Mouse (Mus musculus) cerebellum, adult 8-10 months (tissue): ENCODE results near the gene Akr1b10.
"Not testable (repeated sequence)": the region's sequence is repeated elsewhere in the genome, so short reads cannot be mapped to it uniquely, and the experiment has no call there.

ENCODE experiments used
- DNase-seq: peaks from one replicate; pipeline ENCODE4 v3.0.0; 2022

Gene Akr1b10

GRCm38 (mm10) chr6:34373841-34374240 is 10.2 kb upstream of the Akr1b10 start:
- DNase-seq, result no peak

- DNase-seq, result not testable (repeated sequence)
Measured at GRCm38 (mm10) chr6:34375888-34376287, 8.1 kb upstream of the Akr1b10 start.

GRCm38 (mm10) chr6:34383401-34383800 is 617 bp upstream of the Akr1b10 start:
- DNase-seq, result no peak

GRCm38 (mm10) chr6:34384701-34385370 is 818 bp downstream of the Akr1b10 start:
- DNase-seq, result peak; percentile 10

GRCm38 (mm10) chr6:34388420-34389156 is 4.6 kb downstream of the Akr1b10 start:
- DNase-seq, result no peak

- DNase-seq, result no peak
Measured at GRCm38 (mm10) chr6:34395897-34396296, 11.9 kb downstream of the Akr1b10 start.

GRCm38 (mm10) chr6:34398431-34398830 is 14.4 kb downstream of the Akr1b10 start:
- DNase-seq, result no peak

GRCm38 (mm10) chr6:34399606-34400220 is 15.7 kb downstream of the Akr1b10 start:
- DNase-seq, result no peak

GRCm38 (mm10) chr6:34400696-34401095 is 16.7 kb downstream of the Akr1b10 start:
- DNase-seq, result no peak

- no peak for DNase-seq
Measured at GRCm38 (mm10) chr6:34406746-34407145, 22.7 kb downstream of the Akr1b10 start.

- DNase-seq, result no peak
Measured at GRCm38 (mm10) chr6:34407403-34407802, 23.4 kb downstream of the Akr1b10 start.

- no peak for DNase-seq
Measured at GRCm38 (mm10) chr6:34412023-34412422, 28.0 kb downstream of the Akr1b10 start, which contains the start of gene Akr1b7. TSS of gene Akr1b7 (plus strand) at chr6:34412334.

- no peak for DNase-seq
Measured at GRCm38 (mm10) chr6:34412688-34413087, 28.7 kb downstream of the Akr1b10 start.

GRCm38 (mm10) chr6:34413386-34413785 is 29.4 kb downstream of the Akr1b10 start:
- not testable (repeated sequence) for DNase-seq

- no peak for DNase-seq
Measured at GRCm38 (mm10) chr6:34416521-34416920, 32.5 kb downstream of the Akr1b10 start.

GRCm38 (mm10) chr6:34419071-34419470 is 35.1 kb downstream of the Akr1b10 start:
- no peak for DNase-seq

- no peak for DNase-seq
Measured at GRCm38 (mm10) chr6:34439006-34439405, 55.0 kb downstream of the Akr1b10 start.

- DNase-seq, result no peak
Measured at GRCm38 (mm10) chr6:34441556-34442257, 57.7 kb downstream of the Akr1b10 start.

- no peak for DNase-seq
Measured at GRCm38 (mm10) chr6:34443791-34444190, 59.8 kb downstream of the Akr1b10 start.
